Mouse (Mus musculus) embryonic fibroblast, embryonic 13.5 days (primary cell): ENCODE results near the gene Il22ra2. TPM values are rescaled to one million over a fixed set of nuclear protein-coding genes. Genes with fewer than 3 reads are reported as not detected.

Source experiments
- H3K27ac ChIP-seq: 2 replicates; pipeline ENCODE4 v1.5.1; 2012; ENCODE audit warnings: low read length, control low read depth, inconsistent platforms; ENCODE audit not compliant: insufficient read depth
- H3K4me1 ChIP-seq: 2 replicates; pipeline ENCODE4 v1.6.1; 2011; ENCODE audit warnings: low read length; ENCODE audit not compliant: control insufficient read depth, insufficient read depth
- H3K4me3 ChIP-seq: 2 replicates; pipeline ENCODE4 v1.5.1; 2011; ENCODE audit warnings: mild to moderate bottlenecking, control low read depth, low read length; ENCODE audit not compliant: insufficient read depth
- CTCF ChIP-seq: IDR thresholded peaks from 2 replicates; pipeline ENCODE4 v1.5.1; 2011; ENCODE audit warnings: mild to moderate bottlenecking, control low read depth, low read length, moderate library complexity, borderline replicate concordance; ENCODE audit not compliant: insufficient read depth
- POLR2A ChIP-seq: IDR thresholded peaks from 2 replicates; pipeline ENCODE4 v1.6.1; 2011; ENCODE audit warnings: low read depth, mild to moderate bottlenecking, control low read depth, low read length, moderate library complexity
- polyA plus RNA-seq: library from polyadenylated mRNA; stranded (reverse); fragments of >200 nt; gene quantifications from 2 replicates; pipeline ENCODE4 v1.2.4, GENCODE M21; 2011; ENCODE audit warnings: low read depth; ENCODE audit not compliant: missing spikeins, insufficient read length

Il22ra2 gene
- polyA plus RNA-seq, 1 experiment: not detected

GRCm38 (mm10) chr10:19585860-19586259 lies 35.9 kb upstream of the Il22ra2 start:
- no peak overlapping the region for H3K27ac ChIP-seq
- H3K4me1 ChIP-seq: no peaks in the 10 kb centered on the region
- TF ChIP-seq CTCF (no peak), POLR2A (no peak)
- H3K4me3 ChIP-seq: no peak overlapping the region

GRCm38 (mm10) chr10:19587281-19587680 lies 34.5 kb upstream of the Il22ra2 start:
- no peak overlapping the region for H3K4me3 ChIP-seq
- TF ChIP-seq CTCF: no peak
- TF ChIP-seq POLR2A: no peak
- peaks cover 2% of the 10 kb centered on the region; the same call in 1 of the 2 replicates for H3K4me1 ChIP-seq
- H3K27ac ChIP-seq: no peak overlapping the region

- H3K4me1 ChIP-seq: peaks cover 8% of the 10 kb centered on the region
- TF ChIP-seq POLR2A (no peak), CTCF (no peak)
- H3K27ac ChIP-seq: no peak overlapping the region
- no peak overlapping the region for H3K4me3 ChIP-seq
Measured at GRCm38 (mm10) chr10:19589626-19590025, 32.2 kb upstream of the Il22ra2 start.

- TF ChIP-seq POLR2A (no peak), CTCF (no peak)
- H3K4me3 ChIP-seq: no peak overlapping the region; the same call in 1 of the 2 replicates
Measured at GRCm38 (mm10) chr10:19591286-19591640, 30.5 kb upstream of the Il22ra2 start.

GRCm38 (mm10) chr10:19591641-19592441 lies 30.0 kb upstream of the Il22ra2 start, which contains the start of gene Ifngr1:
Gene Ifngr1, plus strand, starts transcription at chr10:19591949.
- peak within 1 kb of the TSS; percentile 72 for H3K27ac ChIP-seq
- peaks cover 8% of the 10 kb centered on the region for H3K4me1 ChIP-seq
- TF ChIP-seq POLR2A (peak; percentile 94), CTCF (no peak)
- H3K4me3 ChIP-seq: peak within 1 kb of the TSS; percentile 80

More at GRCm38 (mm10) chr10:19591286-19591640, 30.5 kb upstream of the Il22ra2 start:
- H3K27ac ChIP-seq: peak overlapping the region; percentile 28; the same call in 1 of the 2 replicates
- peaks cover 8% of the 10 kb centered on the region for H3K4me1 ChIP-seq

- peaks cover 8% of the 10 kb centered on the region for H3K4me1 ChIP-seq
- peak overlapping the region; percentile 80 for H3K4me3 ChIP-seq
- H3K27ac ChIP-seq: no peak overlapping the region
- TF ChIP-seq CTCF (no peak), POLR2A (no peak)
Measured at GRCm38 (mm10) chr10:19592556-19592955, 29.2 kb upstream of the Il22ra2 start.

- H3K4me1 ChIP-seq: peaks cover 8% of the 10 kb centered on the region
- no peak overlapping the region for H3K4me3 ChIP-seq
- no peak overlapping the region for H3K27ac ChIP-seq
- no peak for TF ChIP-seq POLR2A
Measured at GRCm38 (mm10) chr10:19593296-19593695, 28.5 kb upstream of the Il22ra2 start.

GRCm38 (mm10) chr10:19594201-19594905 lies 27.4 kb upstream of the Il22ra2 start:
- Histone ChIP-seq H3K4me1 (peaks cover 8% of the 10 kb centered on the region), H3K27ac (no peak overlapping the region), H3K4me3 (no peak overlapping the region)
- TF ChIP-seq POLR2A (no peak), CTCF (no peak)

GRCm38 (mm10) chr10:19596866-19597265 lies 24.9 kb upstream of the Il22ra2 start:
- TF ChIP-seq CTCF (no peak), POLR2A (no peak)
- no peak overlapping the region for H3K27ac ChIP-seq
- H3K4me3 ChIP-seq: no peak overlapping the region
- H3K4me1 ChIP-seq: peaks cover 7% of the 10 kb centered on the region

GRCm38 (mm10) chr10:19598091-19598490 lies 23.7 kb upstream of the Il22ra2 start:
- H3K4me1 ChIP-seq: peaks cover 7% of the 10 kb centered on the region
- H3K4me3 ChIP-seq: no peak overlapping the region
- TF ChIP-seq POLR2A (no peak), CTCF (no peak)
- H3K27ac ChIP-seq: no peak overlapping the region
